Mouse (Mus musculus): Measurements from ENCODE around the gene Atp8b2.

- TF ChIP-seq CTCF (conservative IDR thresholded peaks at IDR 0.05; ENCODE audit: insufficient read depth, insufficient read length, low read depth, low read length) (peak; percentile 97), POLR2A (IDR thresholded peaks at IDR 0.05; ENCODE audit: low read depth, low read length) (no peak)
Observed at GRCm38 (mm10) chr3:89953420-89953819, 9.9 kb downstream of the Atp8b2 start.
